Mouse (Mus musculus): ENCODE data around the gene Wiz. TPM values are rescaled to one million over a fixed set of nuclear protein-coding genes. Genes with fewer than 3 reads are reported as not detected.

Wiz gene
- total and polyA plus RNA-seq, 3 experiments, result 1.2 to 25.4 (median 4.4) TPM

DNA sequence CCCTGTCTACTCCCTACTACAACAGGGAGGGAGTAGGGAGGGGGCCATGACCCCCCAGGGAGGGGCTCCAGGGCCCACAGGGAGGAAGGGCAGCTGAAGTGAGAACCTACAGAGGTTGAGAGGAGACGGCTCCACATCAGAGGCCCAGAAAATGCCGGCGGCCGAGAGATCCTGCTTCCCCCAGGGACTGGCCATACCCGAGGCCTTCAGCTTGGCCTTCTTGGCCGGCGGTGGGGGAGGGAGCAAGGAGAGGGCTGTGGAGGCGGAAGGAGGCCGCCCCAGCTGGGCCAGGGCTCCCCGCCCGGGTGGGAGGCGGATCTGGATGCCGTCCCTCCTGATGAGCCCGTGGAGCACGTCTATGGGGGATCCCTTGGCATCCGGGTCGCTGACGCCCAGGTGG is 29.3 kb downstream of the Wiz start:
- no peak overlapping the region for H3K27ac ChIP-seq (ENCODE audit: insufficient read depth, low read depth)
- dilution Hi-C loops (cut with MboI; ENCODE audit: extremely low pct_ligation_motif_present, extremely low pct_unique_long_range_greater_than_20kb, low sequenced_read_pairs), result no loop called here
- no peaks in the 10 kb centered on the region for H3K9me3 ChIP-seq (replicated peaks; ENCODE audit: low read length)
- no peak for DNase-seq (ENCODE audit: extremely low read depth)
- no peak overlapping the region for H3K4me3 ChIP-seq (replicated peaks in 1 of 3; ENCODE audit: low read depth in 2 of 3, low read length in 2 of 3, poor library complexity in 1 of 3)
- H3K27me3 ChIP-seq (replicated peaks), result no peaks in the 10 kb centered on the region
- H3K79me2 ChIP-seq (replicated peaks; ENCODE audit: control insufficient read depth, extremely low read depth, insufficient read depth, poor library complexity, severe bottlenecking), result peaks cover 22% of the 10 kb centered on the region
- H3K4me1 ChIP-seq (ENCODE audit: control insufficient read depth in 1 of 2, insufficient read depth in 2 of 2), result peaks cover 9 to 20% of the 10 kb centered on the region in 2 experiments
- H3K9ac ChIP-seq (ENCODE audit: insufficient read depth, low read depth), result no peak overlapping the region
- no peak overlapping the region for H3K4me2 ChIP-seq (ENCODE audit: insufficient read depth, low read depth, poor library complexity, severe bottlenecking)
- no peak for TF ChIP-seq USF2 (conservative IDR thresholded peaks at IDR 0.05; ENCODE audit: low read depth, low read length)
- TF ChIP-seq ZNF384 (IDR thresholded peaks at IDR 0.05; ENCODE audit: low read depth, low read length), result no peak
- TF ChIP-seq KAT2A (IDR thresholded peaks at IDR 0.05; ENCODE audit: insufficient replicate concordance, low read length), result no peak
- no peak for TF ChIP-seq TBP (conservative IDR thresholded peaks at IDR 0.05; ENCODE audit: low read depth, low read length)
- no peak for TF ChIP-seq SMC3 (IDR thresholded peaks at IDR 0.05; ENCODE audit: low read depth, low read length)
- TF ChIP-seq CTCF (conservative IDR thresholded peaks at IDR 0.05 in 1 of 2, IDR thresholded peaks at IDR 0.05 in 1 of 2; ENCODE audit: low read depth in 2 of 2, low read length in 2 of 2), result no peak
- no peak for TF ChIP-seq EP300 (IDR thresholded peaks at IDR 0.05; ENCODE audit: low read length)
- TF ChIP-seq ZC3H11A (IDR thresholded peaks at IDR 0.05; ENCODE audit: low read depth, low read length), result no peak
- no peak for TF ChIP-seq TCF12 (IDR thresholded peaks at IDR 0.05; ENCODE audit: low read depth, low read length)
- TF ChIP-seq POLR2A (IDR thresholded peaks at IDR 0.05; ENCODE audit: low read depth, low read length), result no peak
- no peak for TF ChIP-seq MEF2A (IDR thresholded peaks at IDR 0.05; ENCODE audit: borderline replicate concordance, low read depth, low read length)
- no peak for TF ChIP-seq MYC (IDR thresholded peaks at IDR 0.05; ENCODE audit: low read depth, low read length)
- TF ChIP-seq IRF4 (IDR thresholded peaks at IDR 0.05; ENCODE audit: low read depth, low read length), result no peak
- TF ChIP-seq ELF1 (IDR thresholded peaks at IDR 0.05; ENCODE audit: low read depth, low read length), result no peak
- no peak for TF ChIP-seq RAD21 (IDR thresholded peaks at IDR 0.05; ENCODE audit: low read depth, low read length)
- no peak for TF ChIP-seq USF1 (IDR thresholded peaks at IDR 0.05; ENCODE audit: low read depth, low read length)
- TF ChIP-seq JUN (IDR thresholded peaks at IDR 0.05; ENCODE audit: insufficient read depth, low read depth, low read length), result no peak
- in situ Hi-C loops (cut with MboI; ENCODE audit: low pct_ligation_motif_present, low pct_unique_long_range_greater_than_20kb, low sequenced_read_pairs), result no loop called here
- peaks cover 65 to 80% of the 10 kb centered on the region in 2 experiments for H3K36me3 ChIP-seq (replicated peaks in 1 of 2; ENCODE audit: control insufficient read depth in 1 of 2, insufficient read depth in 1 of 2, low read length in 1 of 2)

GRCm38 (mm10) chr17:32358943-32359340 is 30.3 kb downstream of the Wiz start:
- no peak overlapping the region for H3K9ac ChIP-seq (ENCODE audit: insufficient read depth, low read depth)
- peaks cover 9 to 16% of the 10 kb centered on the region in 2 experiments for H3K4me1 ChIP-seq (ENCODE audit: control insufficient read depth in 1 of 2, insufficient read depth in 2 of 2)
- in situ Hi-C loops (cut with MboI; ENCODE audit: low pct_ligation_motif_present, low pct_unique_long_range_greater_than_20kb, low sequenced_read_pairs) (no loop called here), dilution Hi-C loops (cut with MboI; ENCODE audit: extremely low pct_ligation_motif_present, extremely low pct_unique_long_range_greater_than_20kb, low sequenced_read_pairs) (no loop called here)
- TF ChIP-seq ZKSCAN1 (IDR thresholded peaks at IDR 0.05; ENCODE audit: borderline replicate concordance, low read depth, low read length) (no peak), JUND (conservative IDR thresholded peaks at IDR 0.05; ENCODE audit: low read depth, low read length) (no peak), MEF2A (IDR thresholded peaks at IDR 0.05; ENCODE audit: borderline replicate concordance, low read depth, low read length) (no peak), MXI1 (IDR thresholded peaks at IDR 0.05; ENCODE audit: low read depth, low read length) (no peak), EP300 (IDR thresholded peaks at IDR 0.05; ENCODE audit: low read length) (no peak), MAFK (IDR thresholded peaks at IDR 0.05; ENCODE audit: insufficient replicate concordance, low read length) (no peak), TCF12 (IDR thresholded peaks at IDR 0.05; ENCODE audit: low read depth, low read length) (no peak), ELF1 (IDR thresholded peaks at IDR 0.05; ENCODE audit: low read depth, low read length) (no peak), SIN3A (IDR thresholded peaks at IDR 0.05; ENCODE audit: low read length) (no peak), UBTF (IDR thresholded peaks at IDR 0.05; ENCODE audit: low read depth, low read length) (no peak)
- peaks cover 73 to 90% of the 10 kb centered on the region in 2 experiments for H3K36me3 ChIP-seq (replicated peaks in 1 of 2; ENCODE audit: control insufficient read depth in 1 of 2, insufficient read depth in 1 of 2, low read length in 1 of 2)
- H3K27me3 ChIP-seq (replicated peaks), result no peaks in the 10 kb centered on the region
- H3K4me2 ChIP-seq (ENCODE audit: insufficient read depth, low read depth, poor library complexity, severe bottlenecking), result no peak overlapping the region
- no peak overlapping the region for H3K4me3 ChIP-seq (replicated peaks in 1 of 3; ENCODE audit: low read depth in 2 of 3, low read length in 2 of 3, poor library complexity in 1 of 3)
- no peak overlapping the region for H3K27ac ChIP-seq (ENCODE audit: insufficient read depth, low read depth)
- H3K79me2 ChIP-seq (replicated peaks; ENCODE audit: control insufficient read depth, extremely low read depth, insufficient read depth, poor library complexity, severe bottlenecking), result peaks cover 20% of the 10 kb centered on the region
- no peak for DNase-seq (ENCODE audit: extremely low read depth)
- H3K9me3 ChIP-seq (replicated peaks; ENCODE audit: low read length), result no peaks in the 10 kb centered on the region

Data from CH12.LX (cell line).